Mouse (Mus musculus): ENCODE measurements at regions not wholly inside any gene's neighbourhood (a gene's known extent, or its start where the extent isn't known, plus 50 kb on each side); places are given as distances from the start of the nearest gene placed in this dataset.
A peak's percentile ranks its signal among the peaks of the same experiment; 100 is the strongest.

GRCm38 (mm10) chr7:124777822-124778221 is 666.7 kb upstream of the Kdm8 start:
- intact Hi-C loops (cut with DNase I): no loop called here
- TF ChIP-seq CTCF (IDR thresholded peaks at IDR 0.05): no peak
- DNase-seq (ENCODE audit: extremely low spot score in 1 of 2, low spot score in 2 of 2): no peak
- Histone ChIP-seq H3K4me3 (no peak overlapping the region), H3K27ac (no peak overlapping the region)

GRCm38 (mm10) chr7:124782816-124783215 is 661.7 kb upstream of the Kdm8 start:
- intact Hi-C loops (cut with DNase I): loop anchor here (2.0 to 10.0 kb wide), 4 partner anchors 122 to 821 kb away; no protein-coding TSS in a partner anchor
- Histone ChIP-seq H3K4me3 (no peak overlapping the region), H3K27ac (no peak overlapping the region)
- peak in 1 of 2 experiments; percentile 17 for DNase-seq (ENCODE audit: extremely low spot score in 1 of 2, low spot score in 2 of 2)
- peak; percentile 72 for TF ChIP-seq CTCF (IDR thresholded peaks at IDR 0.05)

- no peak overlapping the region for H3K4me3 ChIP-seq
- no peak overlapping the region for H3K27ac ChIP-seq
- intact Hi-C loops (cut with DNase I): loop anchor here (5.0 to 10.0 kb wide), 8 partner anchors 52 to 823 kb away; no protein-coding TSS in a partner anchor
- peak; percentile 33 for TF ChIP-seq CTCF (IDR thresholded peaks at IDR 0.05)
- DNase-seq (ENCODE audit: extremely low spot score in 1 of 2, low spot score in 2 of 2): no peak
Observed at GRCm38 (mm10) chr7:124784995-124785394, 659.5 kb upstream of the Kdm8 start.

GRCm38 (mm10) chr7:124785896-124786295 is 658.6 kb upstream of the Kdm8 start:
- intact Hi-C loops (cut with DNase I): loop anchor here (5.0 to 10.0 kb wide), 6 partner anchors 51 to 606 kb away; no protein-coding TSS in a partner anchor
- TF ChIP-seq CTCF (IDR thresholded peaks at IDR 0.05): no peak
- H3K4me3 ChIP-seq: no peak overlapping the region
- H3K27ac ChIP-seq: no peak overlapping the region
- DNase-seq (ENCODE audit: extremely low spot score in 1 of 2, low spot score in 2 of 2): no peak

- intact Hi-C loops (cut with DNase I): loop anchor here (2.0 to 10.0 kb wide), 7 partner anchors 40 to 604 kb away; no protein-coding TSS in a partner anchor
- DNase-seq (ENCODE audit: extremely low spot score in 1 of 2, low spot score in 2 of 2): peak; percentile 65 to 70
Observed at GRCm38 (mm10) chr7:124788781-124789180, 655.7 kb upstream of the Kdm8 start.

GRCm38 (mm10) chr7:124803101-124803500 is 641.4 kb upstream of the Kdm8 start:
- DNase-seq (ENCODE audit: extremely low spot score in 1 of 2, low spot score in 2 of 2): no peak
- no peak overlapping the region for H3K4me3 ChIP-seq
- intact Hi-C loops (cut with DNase I): no loop called here
- no peak overlapping the region for H3K27ac ChIP-seq
- TF ChIP-seq CTCF (IDR thresholded peaks at IDR 0.05): no peak

More at GRCm38 (mm10) chr7:124788781-124789180, 655.7 kb upstream of the Kdm8 start:
- no peak overlapping the region for H3K4me3 ChIP-seq
- TF ChIP-seq CTCF (IDR thresholded peaks at IDR 0.05): no peak
- peak overlapping the region; percentile 64 for H3K27ac ChIP-seq

- intact Hi-C loops (cut with DNase I): loop anchor here (5.0 kb wide), 4 partner anchors 47 to 1102 kb away; no protein-coding TSS in a partner anchor
- TF ChIP-seq CTCF (IDR thresholded peaks at IDR 0.05): no peak
- H3K4me3 ChIP-seq: no peak overlapping the region
- DNase-seq (ENCODE audit: extremely low spot score in 1 of 2, low spot score in 2 of 2): no peak
- H3K27ac ChIP-seq: no peak overlapping the region
Observed at GRCm38 (mm10) chr7:124834692-124835091, 609.8 kb upstream of the Kdm8 start.

- peak overlapping the region; percentile 24; the same call in 1 of the 2 replicates for H3K27ac ChIP-seq
- no peak overlapping the region for H3K4me3 ChIP-seq
- intact Hi-C loops (cut with DNase I): loop anchor here (1.0 to 5.0 kb wide), 6 partner anchors 49 to 1104 kb away; no protein-coding TSS in a partner anchor
- TF ChIP-seq CTCF (IDR thresholded peaks at IDR 0.05): no peak; the same call in 1 of the 2 replicates
- DNase-seq (ENCODE audit: extremely low spot score in 1 of 2, low spot score in 2 of 2): peak in 1 of 2 experiments; percentile 17
Observed at GRCm38 (mm10) chr7:124836531-124836930, 607.9 kb upstream of the Kdm8 start.

- TF ChIP-seq CTCF (IDR thresholded peaks at IDR 0.05): no peak
- Histone ChIP-seq H3K27ac (peak overlapping the region; percentile 44; the same call in 1 of the 2 replicates), H3K4me3 (no peak overlapping the region)
- intact Hi-C loops (cut with DNase I): no loop called here
- DNase-seq (ENCODE audit: extremely low spot score in 1 of 2, low spot score in 2 of 2): peak in 1 of 2 experiments; percentile 28
Observed at GRCm38 (mm10) chr7:124855056-124855455, 589.4 kb upstream of the Kdm8 start.

GRCm38 (mm10) chr7:124857106-124857505 is 587.4 kb upstream of the Kdm8 start:
- TF ChIP-seq CTCF (IDR thresholded peaks at IDR 0.05): no peak
- H3K4me3 ChIP-seq: no peak overlapping the region
- no peak overlapping the region for H3K27ac ChIP-seq
- intact Hi-C loops (cut with DNase I): no loop called here
- DNase-seq (ENCODE audit: extremely low spot score in 1 of 2, low spot score in 2 of 2): no peak

- intact Hi-C loops (cut with DNase I): no loop called here
- Histone ChIP-seq H3K27ac (no peak overlapping the region), H3K4me3 (no peak overlapping the region)
- no peak for DNase-seq (ENCODE audit: extremely low spot score in 1 of 2, low spot score in 2 of 2)
- TF ChIP-seq CTCF (IDR thresholded peaks at IDR 0.05): no peak
Observed at GRCm38 (mm10) chr7:124861397-124861796, 583.1 kb upstream of the Kdm8 start.

GRCm38 (mm10) chr7:124868133-124868603 is 576.3 kb upstream of the Kdm8 start:
- intact Hi-C loops (cut with DNase I): no loop called here
- no peak overlapping the region for H3K4me3 ChIP-seq
- no peak for TF ChIP-seq CTCF (IDR thresholded peaks at IDR 0.05)
- no peak for DNase-seq (ENCODE audit: extremely low spot score in 1 of 2, low spot score in 2 of 2)
- no peak overlapping the region for H3K27ac ChIP-seq

- no peak for DNase-seq (ENCODE audit: extremely low spot score in 1 of 2, low spot score in 2 of 2)
Observed at GRCm38 (mm10) chr7:124868621-124869020, 575.9 kb upstream of the Kdm8 start.

More at GRCm38 (mm10) chr7:124868621-124869020, 575.9 kb upstream of the Kdm8 start:
- intact Hi-C loops (cut with DNase I): no loop called here
- Histone ChIP-seq H3K27ac (no peak overlapping the region), H3K4me3 (no peak overlapping the region)
- TF ChIP-seq CTCF (IDR thresholded peaks at IDR 0.05): no peak

All from left cerebral cortex, adult 2 months (tissue).